Mouse (Mus musculus) stomach, postnatal 0 days (tissue): ENCODE results near the gene Ticam1.

Experiments used
- CTCF ChIP-seq: IDR thresholded peaks from 2 replicates; pipeline ENCODE4 v1.5.1; 2016; ENCODE audit warnings: antibody characterized with exemption, low read depth, mild to moderate bottlenecking, moderate library complexity
- EP300 ChIP-seq: optimal IDR thresholded peaks from 2 replicates; pipeline ENCODE3; 2016; ENCODE audit warnings: antibody characterized with exemption

GRCm38 (mm10) chr17:56291826-56292475 is 15.4 kb upstream of the Ticam1 start:
- TF ChIP-seq CTCF: no peak
- TF ChIP-seq EP300: no peak
